Mouse (Mus musculus) midbrain, embryonic 14.5 days (tissue): ENCODE data around the gene Ccr9. TPM values are rescaled to one million over a fixed set of nuclear protein-coding genes. Genes with fewer than 3 reads are reported as not detected.
"Not testable (repeated sequence)": the region's sequence is repeated elsewhere in the genome, so short reads cannot be mapped to it uniquely, and the experiment has no call there.

Experiments
- ATAC-seq: fragments of 200-750 bp; cut with Nextera tagmentation; 2 replicates; pipeline ENCODE4 v1.8.0; 2017; ENCODE audit warnings: moderate number of reproducible peaks, moderate library complexity; ENCODE audit not compliant: low FRiP score, low TSS enrichment
- DNase-seq: peaks from one replicate; pipeline ENCODE4 v3.0.0-alpha.2; 2015
- H3K27ac ChIP-seq: fragments of 300-500 bp; sonication (generic); replicated peaks from 2 replicates; pipeline ENCODE4 v1.5.1; 2014; ENCODE audit warnings: mild to moderate bottlenecking, low read depth, low read length, moderate library complexity
- H3K27me3 ChIP-seq: fragments of 300-500 bp; sonication (generic); 2 replicates; pipeline ENCODE4 v1.6.1; 2014; ENCODE audit warnings: low read length, control low read depth, mixed read lengths; ENCODE audit not compliant: control insufficient read depth, insufficient read depth
- H3K36me3 ChIP-seq: fragments of 300-500 bp; sonication (generic); 2 replicates; pipeline ENCODE4 v1.6.1; 2014; ENCODE audit warnings: low read length, control low read depth; ENCODE audit not compliant: control insufficient read depth, insufficient read depth
- H3K4me1 ChIP-seq: fragments of 300-500 bp; sonication (generic); 2 replicates; pipeline ENCODE4 v1.6.1; 2014; ENCODE audit warnings: mild to moderate bottlenecking, antibody characterized with exemption, low read length, control low read depth; ENCODE audit not compliant: control insufficient read depth, insufficient read depth
- H3K4me2 ChIP-seq: fragments of 300-500 bp; sonication (generic); 2 replicates; pipeline ENCODE4 v1.6.1; 2014; ENCODE audit warnings: mild to moderate bottlenecking, low read length, moderate library complexity
- H3K4me3 ChIP-seq: fragments of 300-500 bp; sonication (generic); replicated peaks from 2 replicates; pipeline ENCODE4 v1.5.1; 2014; ENCODE audit warnings: low read depth, low read length
- H3K9ac ChIP-seq: fragments of 300-500 bp; sonication (generic); replicated peaks from 2 replicates; pipeline ENCODE4 v1.6.1; 2014; ENCODE audit warnings: mild to moderate bottlenecking, low read length, moderate library complexity
- H3K9me3 ChIP-seq: fragments of 300-500 bp; sonication (generic); 2 replicates; pipeline ENCODE4 v1.6.1; 2016; ENCODE audit warnings: low read length, control low read depth, mixed read lengths; ENCODE audit not compliant: control insufficient read depth
- WGBS: fragments of 180-500 bp; shearing (Covaris S2); extraction: QIAGEN DNeasy Blood & Tissue Kit; methylation state at CpG from one replicate; pipeline ENCODE4 v1.1.7; 2014; 5-methylcytosine and 5-hydroxymethylcytosine counted together
- polyA plus RNA-seq: library from polyadenylated mRNA; unstranded; fragments of >200 nt; fragmentation: Nextera tagmentation; extraction: Ambion mirVana; gene quantifications from 2 replicates; pipeline ENCODE4 v1.2.1, GENCODE M21; 2014

Ccr9 gene
- polyA plus RNA-seq, 1 experiment from 2014 or later = 0.51 TPM

DNA sequence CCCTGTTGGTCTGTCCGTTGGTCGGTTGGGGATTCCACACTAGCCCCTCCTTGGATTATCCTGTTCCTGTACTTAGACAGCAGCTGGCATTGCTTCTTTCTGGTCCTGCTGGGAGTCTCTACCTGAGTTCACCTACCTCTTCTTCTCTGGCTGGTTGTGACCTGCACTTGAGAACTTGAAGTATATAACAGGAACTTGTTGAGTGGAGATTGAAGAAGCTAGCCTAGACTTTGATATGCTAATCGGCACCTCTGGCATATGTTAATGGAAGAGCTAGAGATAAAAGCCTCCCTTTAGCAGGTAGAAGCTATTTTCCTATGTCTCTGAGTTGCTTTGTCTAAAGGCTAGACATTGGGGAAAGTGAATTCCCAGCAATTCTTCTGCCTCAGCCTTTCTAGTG lies 53.0 kb downstream of the Ccr9 start:
- 74% methylated on average over 3 of the region's 3 CpGs for WGBS
- ATAC-seq (no peak), DNase-seq (no peak)
- Histone ChIP-seq H3K4me1 (no peaks in the 10 kb centered on the region), H3K9ac (no peak overlapping the region), H3K9me3 (no peaks in the 10 kb centered on the region), H3K27me3 (no peaks in the 10 kb centered on the region), H3K36me3 (no peaks in the 10 kb centered on the region), H3K4me2 (no peak overlapping the region), H3K4me3 (no peak overlapping the region), H3K27ac (no peak overlapping the region)

DNA sequence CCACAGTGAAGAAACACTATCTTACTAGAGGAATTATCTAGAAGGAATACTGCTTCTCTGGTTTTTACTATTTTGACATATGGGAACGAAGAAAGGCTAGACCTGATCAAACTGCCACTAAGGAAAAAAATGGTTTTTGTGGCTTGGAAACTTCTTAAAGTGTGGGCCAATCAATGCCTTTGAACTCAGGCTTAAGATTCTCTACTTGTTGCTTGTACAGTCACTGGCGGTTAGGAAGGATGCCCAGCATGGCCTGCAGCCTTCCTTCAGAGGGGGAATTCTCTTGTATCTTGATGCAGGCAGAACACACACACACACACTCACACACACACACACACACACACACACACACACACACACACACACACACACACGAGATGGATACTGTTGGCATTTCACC lies 55.9 kb downstream of the Ccr9 start:
- H3K27ac ChIP-seq = no peak overlapping the region
- DNase-seq (no peak), ATAC-seq (no peak)

DNA sequence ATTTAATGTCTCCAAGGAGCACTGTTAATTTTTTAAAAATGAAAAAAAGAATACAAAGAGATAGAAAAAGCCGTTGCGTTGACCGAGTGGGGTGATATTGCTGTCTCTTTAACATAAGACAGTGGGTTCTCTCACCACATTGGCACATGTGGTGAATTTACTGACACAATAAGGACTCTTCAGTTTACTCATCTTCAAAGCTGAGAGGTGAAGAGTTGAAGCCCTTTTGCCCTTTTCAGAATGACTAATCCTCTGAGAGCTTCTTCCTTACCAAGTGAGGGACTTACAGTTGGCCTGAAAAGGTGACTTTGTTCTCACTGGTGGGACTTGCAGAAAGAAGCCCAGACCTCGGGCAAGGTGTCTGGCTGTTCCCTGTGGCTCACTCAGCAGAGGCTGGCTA lies 62.6 kb downstream of the Ccr9 start:
- H3K4me1 ChIP-seq = no peaks in the 10 kb centered on the region
- no peaks in the 10 kb centered on the region for H3K9me3 ChIP-seq
- ATAC-seq = no peak
- H3K27ac ChIP-seq = no peak overlapping the region
- H3K27me3 ChIP-seq = no peaks in the 10 kb centered on the region
- 91% methylated on average over 4 of the region's 4 CpGs for WGBS
- no peak for DNase-seq
- no peak overlapping the region for H3K4me3 ChIP-seq
- H3K36me3 ChIP-seq = no peaks in the 10 kb centered on the region
- no peak overlapping the region for H3K4me2 ChIP-seq
- H3K9ac ChIP-seq = no peak overlapping the region

More for the DNA sequence above, 55.9 kb downstream of the Ccr9 start:
- H3K36me3 ChIP-seq = no peaks in the 10 kb centered on the region
- H3K9me3 ChIP-seq = no peaks in the 10 kb centered on the region
- H3K27me3 ChIP-seq = no peaks in the 10 kb centered on the region
- no peak overlapping the region for H3K9ac ChIP-seq
- 71% methylated on average over 3 of the region's 3 CpGs for WGBS
- no peak overlapping the region for H3K4me2 ChIP-seq
- H3K4me1 ChIP-seq = no peaks in the 10 kb centered on the region
- H3K4me3 ChIP-seq = no peak overlapping the region

DNA sequence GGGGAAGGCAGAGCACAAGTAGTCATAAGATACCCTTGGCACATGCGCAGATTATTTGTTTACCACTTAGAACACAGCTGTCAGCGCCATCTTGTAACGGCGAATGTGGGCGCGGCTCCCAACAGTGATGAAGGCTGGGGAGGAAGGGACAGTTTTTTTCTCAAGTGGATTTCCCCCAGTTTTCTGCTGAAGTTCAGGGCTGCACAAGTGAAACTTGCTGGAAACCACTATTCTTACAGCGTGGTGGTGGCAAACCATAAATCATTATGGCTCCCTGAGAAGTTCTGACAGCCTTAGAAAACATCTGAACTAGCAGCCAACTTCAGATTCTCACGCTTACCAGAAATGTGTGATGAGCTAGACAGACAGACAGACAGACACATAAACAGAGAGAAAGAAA lies 71.4 kb downstream of the Ccr9 start:
- not testable (repeated sequence) for DNase-seq, H3K36me3 ChIP-seq, H3K27me3 ChIP-seq, H3K4me2 ChIP-seq, H3K9ac ChIP-seq, H3K27ac ChIP-seq, H3K4me1 ChIP-seq, H3K4me3 ChIP-seq, H3K9me3 ChIP-seq, ATAC-seq
- 95% methylated on average over 7 of the region's 8 CpGs for WGBS

DNA sequence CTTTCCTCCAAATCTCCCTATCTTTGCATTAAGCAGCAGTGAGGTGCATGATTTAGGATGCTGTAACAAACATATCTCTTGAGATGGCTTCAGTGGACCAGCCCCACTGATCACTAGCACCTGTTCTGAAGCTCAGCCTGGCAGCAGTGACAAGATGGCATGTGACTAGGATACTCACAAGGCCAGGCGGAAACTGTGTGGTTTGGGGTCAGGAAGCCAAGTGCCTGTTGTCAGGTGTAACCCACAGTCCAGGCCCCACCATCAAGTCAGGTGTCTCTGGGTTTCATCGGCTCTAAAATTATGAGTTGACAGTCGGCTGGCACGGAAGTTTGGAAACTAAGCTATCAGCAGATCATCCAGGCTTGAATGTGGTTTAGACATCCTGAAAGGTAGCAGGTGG lies 76.1 kb downstream of the Ccr9 start:
- WGBS = 94% methylated on average over 4 of the region's 4 CpGs
- Histone ChIP-seq H3K9me3 (no peaks in the 10 kb centered on the region), H3K27me3 (no peaks in the 10 kb centered on the region), H3K27ac (no peak overlapping the region), H3K4me2 (no peak overlapping the region), H3K4me3 (no peak overlapping the region), H3K36me3 (no peaks in the 10 kb centered on the region), H3K4me1 (no peaks in the 10 kb centered on the region), H3K9ac (no peak overlapping the region)
- DNase-seq = no peak
- ATAC-seq = no peak

DNA sequence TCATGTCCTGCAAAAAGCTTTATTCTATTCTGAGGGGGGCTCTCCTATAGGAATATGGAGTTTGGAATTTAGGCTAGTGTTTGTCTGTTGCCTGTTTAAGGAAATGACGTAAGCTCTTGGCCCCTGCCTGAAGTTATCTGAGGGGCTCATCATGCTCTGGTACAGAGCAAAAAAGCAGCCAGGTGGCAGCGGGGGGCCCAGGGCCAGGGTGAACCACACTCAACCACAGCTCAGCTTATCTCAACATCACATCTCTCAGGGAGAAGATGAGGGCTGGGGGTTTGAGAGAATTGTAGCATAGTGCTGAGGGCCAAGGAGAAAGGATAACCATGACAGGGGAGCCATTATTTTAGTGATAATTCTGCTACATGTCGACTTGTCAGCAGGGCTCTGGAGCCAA lies 78.5 kb downstream of the Ccr9 start:
- no peak for DNase-seq
- Histone ChIP-seq H3K9me3 (no peaks in the 10 kb centered on the region), H3K4me2 (no peak overlapping the region), H3K36me3 (no peaks in the 10 kb centered on the region), H3K4me1 (no peaks in the 10 kb centered on the region), H3K27me3 (no peaks in the 10 kb centered on the region), H3K9ac (no peak overlapping the region), H3K27ac (no peak overlapping the region), H3K4me3 (no peak overlapping the region)
- ATAC-seq = no peak
- WGBS = 91% methylated on average over 3 of the region's 3 CpGs

DNA sequence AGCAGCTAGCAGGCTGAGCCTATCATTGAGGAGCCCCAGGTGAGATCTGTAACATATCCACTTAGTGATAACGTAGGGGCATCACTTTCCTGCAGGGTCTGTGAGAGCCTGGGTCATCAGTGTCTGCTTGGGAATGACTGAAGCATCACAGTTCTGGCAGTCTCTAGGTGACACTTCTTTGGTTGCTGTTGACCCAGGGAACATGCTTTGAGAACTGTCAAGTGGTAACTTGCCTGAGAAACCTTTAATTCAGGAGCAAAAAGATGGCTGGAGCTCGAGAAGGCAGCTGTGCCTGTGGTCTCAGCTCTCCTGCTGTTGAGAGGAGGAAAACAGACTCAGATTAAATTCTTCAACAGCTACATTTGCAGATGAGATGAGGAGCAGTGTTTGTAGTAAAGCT lies 79.1 kb downstream of the Ccr9 start:
- no peaks in the 10 kb centered on the region for H3K9me3 ChIP-seq
- H3K27me3 ChIP-seq = no peaks in the 10 kb centered on the region
- no peaks in the 10 kb centered on the region for H3K4me1 ChIP-seq
- H3K4me3 ChIP-seq = no peak overlapping the region
- ATAC-seq = no peak
- no peak overlapping the region for H3K27ac ChIP-seq
- no peak overlapping the region for H3K4me2 ChIP-seq
- no peaks in the 10 kb centered on the region for H3K36me3 ChIP-seq
- H3K9ac ChIP-seq = no peak overlapping the region
- WGBS = 76% methylated on average over 2 of the region's 2 CpGs
- no peak for DNase-seq

DNA sequence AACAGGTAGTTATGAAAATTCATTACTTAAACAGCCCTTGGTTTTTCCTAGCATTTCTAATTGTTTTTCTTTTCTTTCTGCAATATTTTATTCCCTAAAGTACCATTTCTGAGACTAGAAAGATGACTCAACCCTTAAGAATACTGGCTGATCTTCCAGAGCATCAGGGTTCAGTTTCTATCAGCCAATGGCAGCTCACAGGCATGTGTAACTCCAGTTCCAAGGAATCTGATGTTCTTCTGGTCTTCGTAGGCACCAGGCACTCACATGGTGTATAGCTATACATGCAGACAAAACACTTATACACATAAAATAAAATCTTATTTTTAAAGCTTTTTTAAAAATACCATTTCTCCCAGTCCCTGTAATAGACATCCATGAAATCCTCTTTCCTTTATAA lies 79.9 kb downstream of the Ccr9 start:
- H3K9me3 ChIP-seq = no peaks in the 10 kb centered on the region
- 77% methylated on average over 1 of the region's 1 CpGs for WGBS
- H3K4me2 ChIP-seq = no peak overlapping the region
- no peak overlapping the region for H3K4me3 ChIP-seq
- H3K27me3 ChIP-seq = no peaks in the 10 kb centered on the region
- no peaks in the 10 kb centered on the region for H3K4me1 ChIP-seq
- H3K36me3 ChIP-seq = no peaks in the 10 kb centered on the region
- DNase-seq = no peak
- H3K27ac ChIP-seq = no peak overlapping the region
- H3K9ac ChIP-seq = no peak overlapping the region
- no peak for ATAC-seq

DNA sequence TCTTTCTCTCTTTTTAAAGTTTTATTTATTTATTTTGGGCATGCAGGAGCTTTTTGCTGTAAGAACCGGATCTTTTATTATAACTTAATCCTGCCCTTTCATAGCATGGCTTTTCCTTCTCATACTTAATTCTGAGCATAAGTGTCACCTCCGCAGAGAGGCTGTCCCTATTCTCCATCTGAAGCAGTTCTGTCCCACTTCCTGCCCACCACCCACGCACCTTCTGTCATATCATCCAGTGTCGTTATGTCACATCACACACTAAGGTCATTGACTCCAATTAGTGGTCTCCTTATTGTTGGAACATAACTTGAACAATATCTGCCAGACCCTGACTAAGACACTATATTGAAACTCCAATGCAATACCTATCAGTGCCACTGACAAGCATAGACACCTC lies 80.4 kb downstream of the Ccr9 start:
- H3K4me1 ChIP-seq = no peaks in the 10 kb centered on the region
- H3K9ac ChIP-seq = no peak overlapping the region
- no peak overlapping the region for H3K4me2 ChIP-seq
- no peaks in the 10 kb centered on the region for H3K9me3 ChIP-seq
- ATAC-seq = no peak
- no peaks in the 10 kb centered on the region for H3K36me3 ChIP-seq
- no peak for DNase-seq
- 85% methylated on average over 4 of the region's 4 CpGs for WGBS
- no peak overlapping the region for H3K27ac ChIP-seq
- H3K4me3 ChIP-seq = no peak overlapping the region
- no peaks in the 10 kb centered on the region for H3K27me3 ChIP-seq
